Mouse (Mus musculus): ENCODE data around the gene Gcc2.
"Not testable (repeated sequence)": the region's sequence is repeated elsewhere in the genome, so short reads cannot be mapped to it uniquely, and the experiment has no call there.

Gene Gcc2

DNA sequence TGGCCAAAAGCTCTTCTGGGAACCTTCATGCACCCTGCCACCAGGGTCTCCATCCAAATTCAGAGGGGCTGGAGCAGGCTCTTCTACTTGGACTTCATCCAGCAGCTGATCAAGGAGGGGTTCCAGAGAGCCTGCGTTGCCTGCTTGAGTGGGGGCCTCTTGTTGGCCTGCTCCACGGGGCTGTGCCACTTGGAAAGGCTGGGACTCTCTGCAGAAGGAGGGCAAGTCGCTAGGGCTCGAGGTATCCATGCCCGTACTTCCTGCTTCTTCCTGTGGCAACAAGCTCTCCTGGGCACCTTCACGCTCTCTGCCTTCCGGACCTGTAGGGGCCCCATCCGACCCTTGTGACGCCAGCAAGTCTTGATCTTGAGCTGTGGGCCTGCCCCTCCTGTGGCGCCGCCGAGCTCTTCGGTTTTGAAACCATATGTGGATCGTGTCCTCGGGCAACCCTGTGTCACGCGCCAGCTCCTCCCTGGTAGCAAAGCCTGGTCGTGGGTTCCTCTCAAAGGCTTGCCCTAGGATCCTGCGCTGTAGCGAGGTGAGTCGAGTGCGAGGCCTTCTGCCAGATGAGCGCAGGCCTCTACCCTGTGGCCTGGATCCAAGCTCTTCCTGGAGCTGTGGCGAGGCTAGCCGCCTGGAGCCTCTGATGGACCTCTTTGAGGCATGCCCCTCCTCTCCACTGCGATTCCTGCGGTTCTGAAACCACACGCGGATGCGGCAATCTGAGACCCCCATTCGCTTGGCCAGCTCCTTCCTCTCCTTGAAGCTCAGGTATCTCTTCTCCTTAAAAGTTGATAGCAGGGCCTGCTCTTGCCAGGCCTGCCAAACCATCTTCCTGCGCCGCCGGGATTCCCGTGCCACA, 23.3 kb upstream of the Gcc2 start:
- DNase-seq, result peak; percentile 55

DNA sequence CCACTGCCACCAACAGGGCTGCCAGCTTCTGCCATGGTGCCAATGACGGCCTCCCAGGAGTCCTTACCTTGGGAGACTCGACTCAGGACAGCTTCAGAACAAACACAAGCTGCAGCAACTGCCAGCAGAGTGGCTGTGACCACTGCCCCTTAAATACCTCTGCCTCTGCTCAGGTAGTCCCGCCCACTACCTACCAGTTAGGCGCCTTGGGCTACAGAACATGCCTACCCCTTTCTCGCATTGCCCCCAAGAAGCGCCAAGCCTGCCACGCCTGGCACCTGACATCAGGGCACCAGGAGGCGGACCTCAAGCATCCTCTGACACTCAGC, 22.7 kb upstream of the Gcc2 start, which contains the start of gene Duxf3:
TSS of gene Duxf3 (minus strand) at position 35 of the 329 bp plus-strand sequence.
- DNase-seq, result not testable (repeated sequence)

DNA sequence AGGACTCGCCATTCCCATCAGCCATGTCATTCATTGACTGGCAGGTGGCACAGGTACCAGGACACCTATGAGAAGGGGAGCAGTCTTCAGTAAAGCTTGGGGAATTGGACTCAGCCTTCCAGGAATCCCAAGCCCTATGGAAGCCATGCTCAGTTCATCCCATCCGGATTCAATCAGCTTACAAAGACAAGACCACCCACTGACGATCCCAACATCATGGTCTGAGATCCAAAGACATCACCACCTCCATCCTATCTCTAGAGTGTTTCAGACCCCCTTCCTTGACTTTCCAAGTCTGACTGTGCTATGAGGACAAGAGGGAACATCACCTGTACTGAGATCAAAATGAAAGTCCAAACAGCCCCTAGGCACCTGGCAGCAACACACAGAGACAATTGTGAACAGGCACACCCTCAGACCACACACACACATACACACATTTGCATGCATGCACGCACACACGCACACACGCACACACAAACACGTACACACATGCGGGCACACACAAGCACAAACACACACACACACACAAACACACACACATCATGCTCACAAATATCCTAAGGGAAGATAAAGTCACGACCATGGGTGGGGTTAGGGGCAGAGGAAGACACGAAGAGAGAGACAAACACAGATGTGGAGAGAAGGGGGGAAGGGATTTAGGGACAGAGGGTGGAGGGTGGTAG, 22.1 kb upstream of the Gcc2 start:
- DNase-seq, result not testable (repeated sequence)

DNA sequence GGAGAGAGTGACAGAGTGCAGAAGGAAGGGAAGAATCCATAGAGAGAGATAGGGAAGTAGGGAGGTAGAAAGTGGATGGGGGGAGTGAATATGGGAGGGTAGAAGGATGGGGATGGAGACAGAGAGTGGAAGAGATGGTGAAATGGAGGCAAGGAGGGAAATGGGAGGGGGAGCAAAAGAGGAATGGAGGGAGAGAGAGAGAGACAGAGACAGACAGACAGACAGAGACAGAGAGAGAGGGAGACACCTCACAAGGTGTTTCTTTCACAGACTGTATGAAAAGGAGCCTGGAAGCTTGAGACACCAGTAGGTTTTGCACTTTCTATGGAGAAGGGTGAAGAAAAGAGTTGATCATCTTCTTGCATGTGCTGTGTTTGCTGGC, 21.6 kb upstream of the Gcc2 start:
- DNase-seq, result not testable (repeated sequence)

DNA sequence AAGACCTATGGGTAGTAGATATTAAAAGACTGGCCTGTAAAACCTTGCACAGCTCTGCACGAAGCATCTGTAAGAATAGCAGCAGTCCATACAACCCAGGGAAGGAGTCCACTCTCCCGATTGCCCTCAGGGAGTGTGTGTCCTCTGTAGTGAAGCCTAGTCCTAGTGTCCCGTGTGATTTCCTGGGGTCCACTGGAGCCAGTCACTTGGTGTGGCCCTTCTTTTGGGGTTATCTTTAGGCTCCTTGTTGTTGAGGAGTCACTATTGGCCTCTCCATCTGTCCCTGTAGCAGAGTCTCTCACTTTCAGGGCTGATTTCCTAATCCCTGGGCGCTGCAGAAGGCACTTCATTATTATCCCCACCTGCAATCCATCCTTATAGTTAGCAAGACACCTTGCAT, 20.3 kb upstream of the Gcc2 start:
- DNase-seq, result not testable (repeated sequence)

DNA sequence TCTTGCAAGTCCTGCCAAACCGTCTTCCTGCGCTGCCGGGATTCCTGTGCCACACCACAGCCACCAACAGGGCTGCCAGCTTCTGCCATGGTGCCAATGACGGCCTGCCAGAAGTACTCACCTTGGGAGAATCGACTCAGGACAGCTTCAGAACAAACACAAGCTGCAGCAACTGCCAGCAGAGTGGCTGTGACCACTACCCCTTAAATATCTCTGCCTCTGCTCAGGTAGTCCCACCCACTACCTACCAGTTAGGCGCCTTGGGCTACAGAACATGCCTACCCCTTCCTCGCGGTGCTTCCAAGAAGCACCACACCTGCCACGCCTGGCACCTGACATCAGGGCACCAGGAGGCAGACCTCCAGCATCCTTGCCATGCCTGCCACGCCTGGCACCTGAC, 18.7 kb upstream of the Gcc2 start, which contains the start of gene Gm4981:
TSS of gene Gm4981 (minus strand) at position 89 of the 400 bp plus-strand sequence.
- no peak for DNase-seq

DNA sequence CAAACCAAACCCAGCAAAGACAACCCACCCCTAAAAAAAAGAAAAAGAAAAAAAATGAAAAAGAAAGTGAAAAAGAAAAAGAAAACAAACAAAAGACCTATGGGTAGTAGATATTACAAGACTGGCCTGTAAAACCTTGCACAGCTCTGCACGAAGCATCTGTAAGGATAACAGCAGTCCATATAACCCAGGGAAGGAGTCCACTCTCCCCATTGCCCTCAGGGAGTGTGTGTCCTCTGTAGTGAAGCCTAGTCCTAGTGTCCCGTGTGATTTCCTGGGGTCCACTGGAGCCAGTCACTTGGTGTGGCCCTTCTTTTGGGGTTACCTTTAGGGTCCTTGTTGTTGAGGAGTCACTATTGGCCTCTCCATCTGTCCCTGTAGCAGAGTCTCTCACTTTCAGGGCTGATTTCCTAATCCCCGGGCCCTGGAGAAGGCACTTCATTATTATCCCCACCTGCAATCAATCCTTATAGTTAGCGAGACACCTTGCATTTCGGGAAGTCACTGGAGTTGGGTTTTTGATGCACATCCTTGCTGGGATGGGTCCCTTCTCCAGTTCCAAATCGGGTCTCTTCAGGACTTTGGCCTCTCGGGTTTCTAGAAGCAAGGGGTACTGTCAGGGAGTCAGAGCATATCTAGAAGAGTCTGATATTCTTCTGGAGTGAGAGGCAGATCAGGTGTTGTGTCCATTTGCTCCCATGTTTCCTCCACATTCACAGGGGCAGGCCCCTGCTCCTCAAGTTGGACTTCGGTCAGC, 16.1 kb upstream of the Gcc2 start:
- not testable (repeated sequence) for DNase-seq

DNA sequence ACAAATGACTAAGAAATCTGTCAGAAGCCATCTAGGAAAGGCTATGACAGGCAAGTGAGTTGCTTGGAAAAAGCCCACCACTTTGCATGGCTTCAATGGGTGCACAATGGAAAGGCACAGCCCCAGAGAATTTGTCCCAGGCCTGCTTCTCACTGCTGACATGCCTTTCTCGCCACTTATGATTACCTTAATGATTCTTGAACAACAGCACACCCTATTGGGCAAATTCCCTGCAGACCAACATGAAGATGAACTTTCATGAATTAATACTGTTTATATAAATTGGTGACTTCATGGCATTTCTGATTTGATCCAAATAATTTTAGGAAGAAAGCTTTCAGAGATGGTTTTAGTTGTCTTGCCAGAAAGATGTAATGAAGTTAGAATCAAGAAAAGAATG, 5.8 kb upstream of the Gcc2 start:
- DNase-seq, result no peak

DNA sequence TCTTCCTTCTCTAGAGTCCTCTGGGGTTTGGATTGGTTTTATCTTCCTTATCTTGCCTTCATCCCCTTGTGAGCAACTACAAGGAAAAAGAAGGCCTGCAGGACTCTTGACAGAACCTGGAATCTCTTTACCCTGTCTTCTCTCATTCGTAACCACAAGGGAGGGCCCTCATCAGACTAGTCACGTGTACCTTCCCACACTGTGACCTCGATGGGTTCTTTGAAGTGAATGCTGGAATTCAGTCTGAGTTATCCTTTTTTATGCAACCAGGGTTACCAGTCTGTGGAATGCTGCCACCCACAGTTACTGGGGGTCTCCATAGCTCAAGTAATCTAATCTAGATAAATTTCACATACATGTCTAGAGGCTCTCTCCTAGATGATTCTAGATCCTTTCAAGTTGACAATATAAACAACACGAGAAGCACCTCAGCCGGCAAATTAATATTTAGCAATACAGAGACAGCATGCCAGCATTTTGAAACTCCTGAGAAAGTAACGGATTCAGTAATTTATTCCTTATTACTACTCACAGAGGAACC, 592 bp upstream of the Gcc2 start:
- no peak for DNase-seq

DNA sequence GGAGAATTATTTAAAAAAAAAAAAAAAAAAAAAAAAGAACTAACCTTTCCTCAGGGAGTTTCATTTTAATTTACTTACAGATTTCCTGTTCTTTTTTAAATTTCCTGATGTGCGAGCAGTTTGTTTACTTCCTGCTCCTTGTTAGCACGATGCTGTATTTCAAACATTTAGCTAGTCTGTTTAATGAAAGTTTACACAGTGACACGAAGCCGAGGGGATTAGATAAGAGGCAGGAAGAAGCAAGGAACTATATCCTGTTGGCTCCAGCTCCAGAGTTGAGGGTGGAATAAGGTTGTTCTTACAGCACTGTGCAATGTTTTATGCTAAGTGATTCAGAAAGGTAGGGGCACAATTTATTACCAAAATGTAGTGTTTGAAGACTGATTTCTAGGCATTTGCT, 657 bp downstream of the Gcc2 start:
- no peak for DNase-seq

DNA sequence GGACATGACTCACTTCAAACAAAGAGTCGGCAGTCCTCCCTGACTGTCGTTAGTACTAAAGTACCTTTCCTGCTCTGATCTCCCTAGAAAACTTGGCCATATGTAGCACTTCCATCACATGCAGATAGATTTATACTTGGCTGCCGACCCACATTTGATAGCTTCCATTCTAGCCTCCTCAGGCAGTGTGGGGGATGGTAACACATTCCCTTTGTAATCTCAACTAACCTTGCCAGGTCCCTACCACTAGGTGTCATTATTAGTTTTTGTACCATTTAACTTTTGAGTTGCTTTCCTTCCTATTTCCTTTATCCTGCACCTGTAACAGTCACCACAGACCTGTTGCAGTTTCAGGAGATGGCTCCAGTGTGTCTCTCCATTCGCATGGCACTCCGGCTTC, 3.2 kb downstream of the Gcc2 start:
- no peak for DNase-seq

DNA sequence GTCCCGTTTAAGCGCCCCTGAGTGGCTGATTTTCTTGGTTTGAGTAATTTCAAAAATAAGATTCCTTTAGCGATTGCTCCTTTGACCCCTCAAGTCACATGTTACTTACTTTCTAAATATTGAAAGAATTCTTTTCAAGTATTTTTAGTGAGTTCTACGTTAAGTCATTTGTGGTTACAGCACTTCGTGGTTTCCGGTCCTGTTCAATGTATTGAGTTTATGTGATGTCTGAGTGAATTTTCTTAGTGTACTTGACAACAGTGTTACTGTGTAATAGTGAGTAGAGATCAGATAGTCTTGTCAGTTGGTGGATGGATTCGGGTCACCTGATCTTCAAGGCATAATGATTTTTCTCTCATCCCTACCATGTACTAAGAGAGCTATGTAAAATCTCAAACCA, 26.9 kb downstream of the Gcc2 start:
- DNase-seq, result no peak

DNA sequence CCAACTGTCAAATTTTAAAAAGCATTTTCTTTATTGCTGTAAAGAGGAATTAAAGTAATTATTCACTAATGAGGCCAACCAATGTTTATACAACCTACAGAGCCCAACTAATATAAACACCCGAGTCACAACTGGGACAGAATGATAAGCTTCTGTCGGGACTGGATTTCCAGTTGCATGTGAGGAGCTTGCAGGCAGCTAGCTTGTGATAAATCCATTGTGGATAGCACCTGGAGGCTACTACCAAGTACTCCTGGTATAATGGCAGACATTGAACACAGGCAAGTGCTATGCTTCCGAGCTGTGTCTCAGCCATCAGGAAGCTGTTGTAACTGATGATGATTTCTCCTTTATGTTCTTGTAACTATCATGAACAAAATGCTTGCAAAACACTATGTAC, 35.4 kb downstream of the Gcc2 start:
- no peak for DNase-seq

DNA sequence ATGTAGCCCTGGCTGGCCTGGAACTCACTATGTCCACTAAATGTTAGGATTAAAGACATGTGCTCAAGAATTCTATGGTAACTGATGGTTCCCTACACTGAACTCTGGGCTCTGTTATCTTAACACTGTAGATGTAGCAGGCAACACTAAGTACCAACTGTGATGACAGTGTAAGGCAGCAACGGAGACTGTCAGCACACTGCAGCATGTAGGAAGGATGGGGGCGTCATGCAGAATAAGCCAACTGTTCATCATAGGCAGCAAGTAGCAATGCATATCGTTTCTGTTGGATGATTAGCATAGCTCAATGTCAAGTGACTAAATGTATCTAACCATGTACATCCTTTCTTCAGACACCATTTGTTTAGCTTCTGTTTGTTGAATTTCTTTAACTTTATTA, 38.9 kb downstream of the Gcc2 start:
- DNase-seq, result no peak

DNA sequence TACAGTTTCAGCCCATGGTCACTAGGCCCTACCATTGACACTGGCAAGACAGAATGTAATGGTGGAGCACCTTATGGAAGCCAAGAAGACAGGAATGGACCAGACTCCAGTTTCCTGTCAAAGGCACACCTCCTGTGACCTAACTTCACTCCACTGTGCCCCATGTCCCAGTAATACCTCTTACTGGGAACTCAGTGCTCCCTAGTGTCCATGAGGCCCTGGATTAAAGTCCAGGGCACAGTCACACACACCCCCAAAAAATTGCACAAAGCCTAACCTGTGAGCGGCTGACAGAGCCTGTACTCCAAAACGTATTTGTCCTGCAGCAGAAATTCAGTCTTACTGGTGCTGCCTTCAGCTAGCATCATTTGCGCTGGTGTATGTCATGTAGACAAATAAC, 40.3 kb downstream of the Gcc2 start:
- DNase-seq, result no peak

DNA sequence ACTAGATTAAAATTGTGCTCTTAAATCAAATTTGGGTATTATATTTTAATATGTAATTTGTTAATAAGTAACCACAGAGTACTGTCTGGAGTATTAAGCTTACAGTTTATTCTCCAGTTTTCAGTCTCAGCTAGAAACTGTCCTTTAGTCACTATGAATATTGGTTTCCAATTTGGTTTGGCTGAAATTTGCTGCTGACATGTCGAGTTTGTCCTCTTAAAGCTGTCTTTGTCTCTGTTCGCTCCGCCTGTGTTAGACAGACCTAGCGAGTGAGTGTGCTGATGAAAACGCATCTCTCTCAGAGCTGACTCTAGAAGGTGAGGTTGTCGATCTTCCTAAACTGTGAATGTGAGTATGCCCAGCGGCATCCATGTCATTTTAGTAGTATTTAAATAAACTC, 49.7 kb downstream of the Gcc2 start:
- no peak for DNase-seq

DNA sequence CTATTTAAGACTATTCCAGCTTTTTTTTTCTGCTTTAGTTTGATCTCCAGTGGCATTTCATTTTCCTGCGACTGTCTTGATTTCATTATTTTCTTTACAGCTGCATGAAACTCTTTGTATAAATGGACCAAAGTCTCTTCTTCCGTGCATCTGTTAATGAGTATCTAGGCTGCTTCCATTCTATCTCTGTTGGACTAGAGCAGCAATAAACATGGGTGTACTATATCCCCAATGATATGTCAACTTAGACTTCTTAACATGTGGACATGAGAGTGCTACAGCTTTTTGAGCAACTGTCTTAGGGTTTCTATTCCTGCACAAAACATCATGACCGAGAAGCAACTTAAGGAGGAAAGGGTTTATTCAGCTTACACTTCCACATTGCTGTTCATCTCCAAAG, 51.6 kb downstream of the Gcc2 start:
- no peak for DNase-seq

DNA sequence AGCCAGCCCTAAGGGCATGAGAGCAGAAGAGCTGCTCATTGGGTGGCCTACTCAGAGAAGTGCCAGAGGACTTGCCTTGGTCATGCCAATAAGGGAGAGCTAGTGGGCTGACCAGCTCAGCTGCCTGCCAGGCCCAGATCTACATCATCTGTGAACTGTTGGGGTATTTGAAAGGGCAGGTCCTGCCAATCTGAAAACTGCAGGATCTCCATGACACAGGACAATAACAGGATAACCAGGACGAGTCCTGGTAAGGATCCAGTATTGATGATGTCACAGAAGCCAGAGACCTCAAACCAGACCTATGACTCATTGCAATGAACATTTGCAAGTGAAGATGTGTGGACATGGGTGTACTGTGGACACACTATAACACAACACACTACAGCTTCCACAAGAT, 55.5 kb downstream of the Gcc2 start:
- DNase-seq, result no peak

DNA sequence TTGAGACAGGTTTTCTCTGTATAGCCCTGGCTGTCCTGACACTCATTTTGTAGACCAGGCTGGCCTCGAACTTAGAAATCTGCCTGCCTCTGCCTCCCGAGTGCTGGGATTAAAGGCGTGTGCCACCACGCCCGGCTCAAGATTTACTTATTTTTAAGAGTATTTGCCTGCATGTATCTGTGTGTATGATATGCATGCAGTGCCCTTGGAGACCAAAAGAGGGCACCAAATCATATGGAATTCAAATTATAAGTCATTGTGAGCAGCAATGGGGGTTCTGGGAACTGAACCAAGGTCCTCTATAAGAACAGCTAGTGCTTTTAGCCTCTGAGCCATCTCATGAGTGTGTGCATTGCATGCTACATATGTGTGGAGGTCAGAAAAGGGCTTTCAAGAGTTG, 57.6 kb downstream of the Gcc2 start:
- no peak for DNase-seq

DNA sequence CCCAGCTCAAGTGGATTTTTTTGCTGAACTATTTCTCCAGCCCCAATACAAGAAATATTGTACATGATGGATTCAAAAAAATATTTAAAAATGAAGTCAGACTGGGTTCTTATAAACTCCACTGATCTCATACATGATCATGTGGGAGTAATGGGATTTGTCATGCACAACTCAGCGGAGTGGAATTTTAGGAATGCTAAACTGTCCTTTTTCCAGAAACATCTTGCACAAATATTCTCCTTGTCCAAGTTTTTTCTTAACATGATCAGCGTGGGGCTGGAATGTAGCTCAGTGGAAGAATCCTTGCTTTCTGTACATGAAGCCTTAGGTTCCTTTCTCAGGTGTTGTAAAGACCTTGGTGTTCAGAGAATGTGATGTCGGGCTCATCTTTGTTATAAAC, 65.6 kb downstream of the Gcc2 start:
- DNase-seq, result no peak

DNA sequence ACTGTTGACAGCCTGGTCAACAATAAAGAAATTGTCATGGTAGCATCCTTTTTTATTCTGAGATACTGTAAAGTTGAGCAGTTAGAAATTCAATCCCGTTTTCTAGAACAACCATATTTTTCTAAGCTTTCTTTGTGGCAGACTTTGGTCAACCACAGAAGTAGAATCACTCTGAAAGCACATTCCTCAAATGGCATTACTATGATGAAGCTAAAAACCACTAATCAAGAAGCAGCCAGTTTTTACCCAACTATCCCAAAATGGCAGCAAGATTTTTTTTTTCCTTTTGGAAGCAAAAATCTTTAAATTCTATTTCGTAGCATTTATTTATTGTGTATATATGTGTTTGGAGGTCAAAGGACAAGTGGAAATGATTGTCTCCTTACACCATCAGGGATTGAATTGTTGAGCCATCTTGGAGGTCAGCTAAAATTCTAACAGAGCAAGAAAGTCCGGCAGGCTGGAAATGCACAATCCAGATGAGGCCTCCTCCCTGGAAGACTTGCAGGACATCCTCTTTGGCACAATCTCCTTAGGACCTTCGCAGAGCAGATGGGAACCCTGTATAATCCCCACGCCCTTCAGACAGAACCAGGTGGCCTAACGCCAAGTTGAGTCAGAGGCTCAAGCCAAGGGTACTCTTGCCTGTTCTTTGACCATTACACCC, 67.2 kb downstream of the Gcc2 start:
- DNase-seq, result no peak

DNA sequence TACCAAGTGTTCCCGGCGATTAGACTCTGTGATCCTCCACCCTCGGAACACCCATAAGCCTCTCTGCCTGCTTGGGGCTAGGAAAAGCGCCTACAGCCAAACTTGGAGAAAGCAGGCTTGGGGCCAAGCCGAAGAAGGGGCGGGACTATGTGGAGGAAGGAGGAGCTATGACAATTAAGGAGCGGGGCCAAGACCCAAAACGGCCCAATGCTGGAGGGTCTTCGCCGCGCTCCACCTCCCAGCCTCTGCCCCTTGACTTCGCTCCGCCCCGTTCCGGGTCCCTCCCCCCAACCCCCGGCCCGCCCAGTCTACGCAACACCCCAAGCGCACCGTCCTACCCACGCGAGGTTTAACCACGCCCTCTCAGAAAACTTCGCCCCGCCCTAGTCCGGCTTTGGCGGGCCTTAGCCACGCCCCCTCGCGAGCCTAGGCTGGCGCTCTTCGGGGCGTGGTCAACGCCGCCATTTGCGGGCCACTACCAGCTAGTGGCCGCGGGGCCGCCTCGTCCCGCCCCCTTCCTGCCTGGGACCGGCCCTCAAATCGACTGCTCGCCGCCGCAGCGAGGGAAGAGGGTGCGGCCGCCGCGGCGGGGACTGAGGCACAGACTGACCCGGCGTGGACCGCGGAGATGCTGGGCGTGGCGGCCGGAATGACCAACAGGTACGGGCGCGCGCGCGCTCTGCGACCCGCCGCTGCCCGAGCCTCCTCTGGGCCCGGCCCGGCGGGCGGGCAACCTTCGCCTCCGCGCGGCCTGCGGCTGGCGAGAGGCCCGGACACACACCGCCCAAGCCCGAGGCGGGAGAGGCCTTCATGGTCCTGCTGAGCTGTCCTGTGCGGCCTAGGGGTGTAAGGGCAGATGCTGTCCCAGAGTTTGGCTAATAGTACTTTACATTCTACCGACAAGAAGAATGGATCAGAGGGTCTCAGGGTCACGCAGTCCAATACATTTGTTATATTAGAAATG, 68.0 kb downstream of the Gcc2 start, which contains the start of gene Lims1:
TSS of gene Lims1 (plus strand) at position 439 of the 964 bp plus-strand sequence.
- DNase-seq, result peak; percentile 98
